Mouse (Mus musculus) kidney, adult 2 months (tissue): ENCODE measurements around the gene 1700001O22Rik. TPM values are rescaled to one million over a fixed set of nuclear protein-coding genes. Genes with fewer than 3 reads are reported as not detected.

Source experiments
- DNase-seq: peaks from one replicate; pipeline ENCODE4 v3.0.0; 2021
- H3K27ac ChIP-seq: fragments of 200-500 bp; 2 replicates; pipeline ENCODE4 v1.5.1; 2012; ENCODE audit warnings: low read depth, low read length, control low read depth, inconsistent platforms; ENCODE audit not compliant: insufficient read depth
- H3K27me3 ChIP-seq: fragments of 200-500 bp; replicated peaks from 2 replicates; pipeline ENCODE4 v1.6.1; 2012; ENCODE audit warnings: mild to moderate bottlenecking, moderate library complexity, low read length, inconsistent platforms; ENCODE audit not compliant: control insufficient read depth, insufficient read depth
- H3K36me3 ChIP-seq: fragments of 200-500 bp; 2 replicates; pipeline ENCODE4 v1.6.1; 2012; ENCODE audit warnings: mild to moderate bottlenecking, moderate library complexity, low read length, inconsistent platforms; ENCODE audit not compliant: control insufficient read depth, insufficient read depth
- H3K4me1 ChIP-seq: fragments of 200-500 bp; 2 replicates; pipeline ENCODE4 v1.6.1; 2011; ENCODE audit warnings: low read length; ENCODE audit not compliant: control insufficient read depth, insufficient read depth
- H3K4me3 ChIP-seq: fragments of 200-500 bp; 2 replicates; pipeline ENCODE4 v1.5.1; 2011; ENCODE audit warnings: mild to moderate bottlenecking, low read depth, low read length, control low read depth; ENCODE audit not compliant: insufficient read depth
- CTCF ChIP-seq: fragments of 200-500 bp; conservative IDR thresholded peaks from 2 replicates; pipeline ENCODE4 v1.5.1; 2011; ENCODE audit warnings: low read depth, mild to moderate bottlenecking, control low read depth, low read length, moderate library complexity, mixed read lengths; ENCODE audit not compliant: insufficient read depth, insufficient read length
- POLR2A ChIP-seq: fragments of 200-500 bp; IDR thresholded peaks from one replicate; pipeline ENCODE4 v1.6.1; 2011; ENCODE audit warnings: low read depth, low read length, control low read depth
- WGBS: fragments of 180-500 bp; shearing (Covaris S2); methylation state at CpG from one replicate; pipeline ENCODE4 v1.1.7; 2018; 5-methylcytosine and 5-hydroxymethylcytosine counted together
- polyA plus RNA-seq: library from polyadenylated mRNA; depleted of rRNA; stranded (reverse); fragments of >200 nt; gene quantifications from 2 replicates; pipeline ENCODE4 v1.2.3, GENCODE M21; 2012

Gene 1700001O22Rik
- polyA plus RNA-seq, 1 experiment = 1.7 TPM

GRCm38 (mm10) chr2:30842615-30843014 is 39.2 kb upstream of the 1700001O22Rik start:
- no peaks in the 10 kb centered on the region for H3K36me3 ChIP-seq
- H3K27ac ChIP-seq = no peak overlapping the region
- DNase-seq = no peak
- no peaks in the 10 kb centered on the region for H3K27me3 ChIP-seq
- no peaks in the 10 kb centered on the region for H3K4me1 ChIP-seq
- WGBS = 46% methylated on average over 10 of the region's 10 CpGs
- no peak overlapping the region for H3K4me3 ChIP-seq
- TF ChIP-seq CTCF (no peak), POLR2A (no peak)

GRCm38 (mm10) chr2:30836238-30836990 is 33.0 kb upstream of the 1700001O22Rik start:
- DNase-seq = no peak
- Histone ChIP-seq H3K4me3 (no peak overlapping the region), H3K27ac (no peak overlapping the region), H3K4me1 (no peaks in the 10 kb centered on the region), H3K36me3 (no peaks in the 10 kb centered on the region), H3K27me3 (no peaks in the 10 kb centered on the region)
- 30% methylated on average over 20 of the region's 21 CpGs for WGBS
- no peak for TF ChIP-seq POLR2A

GRCm38 (mm10) chr2:30834373-30835022 is 31.0 kb upstream of the 1700001O22Rik start, which contains the start of gene Prrx2:
Prrx2 (plus strand) TSS chr2:30834972.
- 62% methylated on average over 9 of the region's 10 CpGs for WGBS
- no peaks in the 10 kb centered on the region for H3K36me3 ChIP-seq
- no peaks in the 10 kb centered on the region for H3K27me3 ChIP-seq
- no peaks in the 10 kb centered on the region for H3K4me1 ChIP-seq
- TF ChIP-seq POLR2A (no peak), CTCF (no peak)
- no peak for DNase-seq
- no peak within 1 kb of the TSS for H3K4me3 ChIP-seq
- H3K27ac ChIP-seq = no peak within 1 kb of the TSS

DNA sequence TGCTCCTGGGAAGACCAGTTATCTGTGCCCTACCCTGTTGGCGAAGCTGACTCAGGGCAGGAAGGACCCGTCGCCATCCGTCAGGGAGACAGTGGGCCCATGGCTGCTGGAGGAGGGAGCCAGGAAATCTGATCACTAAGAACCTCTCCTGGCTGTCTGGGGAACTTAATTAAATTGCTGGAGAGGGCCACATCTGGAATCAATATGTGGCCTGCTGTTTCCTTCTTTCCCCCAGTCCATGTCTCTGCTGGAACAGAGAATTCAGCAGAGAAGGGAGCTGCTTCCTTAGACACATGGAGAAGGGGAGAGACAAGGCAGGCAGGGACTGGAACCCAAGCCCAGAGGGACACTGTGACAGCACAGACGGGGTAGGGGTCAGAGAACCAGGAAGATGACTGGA is 30.2 kb upstream of the 1700001O22Rik start:
- no peak for DNase-seq
- H3K4me1 ChIP-seq = no peaks in the 10 kb centered on the region
- H3K27me3 ChIP-seq = no peaks in the 10 kb centered on the region
- TF ChIP-seq POLR2A (no peak), CTCF (no peak)
- H3K27ac ChIP-seq = no peak overlapping the region
- H3K4me3 ChIP-seq = no peak overlapping the region
- 67% methylated on average over 5 of the region's 5 CpGs for WGBS
- H3K36me3 ChIP-seq = no peaks in the 10 kb centered on the region

DNA sequence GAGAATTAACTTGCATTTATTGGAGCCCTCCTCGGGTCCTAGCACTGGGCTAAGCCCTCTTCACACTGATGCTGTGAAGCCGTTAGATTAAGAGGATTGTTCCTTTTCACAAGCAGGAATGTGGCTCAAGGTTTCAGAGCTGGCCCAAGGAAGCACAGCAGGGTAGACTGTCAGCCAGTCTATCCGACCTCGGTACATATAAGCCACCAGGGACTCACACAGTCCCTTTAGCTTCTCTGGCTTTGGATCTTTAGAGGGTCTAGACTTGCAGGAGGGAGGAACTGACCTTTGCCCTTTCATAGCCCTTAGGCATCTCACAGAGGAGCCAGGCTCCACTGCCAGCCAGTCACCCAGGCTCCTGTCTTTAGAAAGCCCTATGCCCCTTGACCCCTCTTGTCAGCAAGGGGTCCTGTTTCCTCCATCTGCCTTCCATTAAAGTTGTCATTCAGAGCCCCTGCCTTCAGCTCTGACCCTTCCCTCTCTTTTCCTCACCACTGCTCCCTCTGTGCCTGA is 26.9 kb upstream of the 1700001O22Rik start, which contains the start of gene Asb6:
Asb6 (minus strand) TSS at position 51 of the 513 bp plus-strand sequence.
- Histone ChIP-seq H3K27me3 (no peaks in the 10 kb centered on the region), H3K36me3 (no peaks in the 10 kb centered on the region), H3K4me1 (peaks cover 7% of the 10 kb centered on the region; the same call in 1 of the 2 replicates), H3K27ac (no peak within 1 kb of the TSS), H3K4me3 (no peak within 1 kb of the TSS)
- no peak for TF ChIP-seq CTCF
- TF ChIP-seq POLR2A = no peak
- no peak for DNase-seq
- 48% methylated on average over 4 of the region's 4 CpGs for WGBS

DNA sequence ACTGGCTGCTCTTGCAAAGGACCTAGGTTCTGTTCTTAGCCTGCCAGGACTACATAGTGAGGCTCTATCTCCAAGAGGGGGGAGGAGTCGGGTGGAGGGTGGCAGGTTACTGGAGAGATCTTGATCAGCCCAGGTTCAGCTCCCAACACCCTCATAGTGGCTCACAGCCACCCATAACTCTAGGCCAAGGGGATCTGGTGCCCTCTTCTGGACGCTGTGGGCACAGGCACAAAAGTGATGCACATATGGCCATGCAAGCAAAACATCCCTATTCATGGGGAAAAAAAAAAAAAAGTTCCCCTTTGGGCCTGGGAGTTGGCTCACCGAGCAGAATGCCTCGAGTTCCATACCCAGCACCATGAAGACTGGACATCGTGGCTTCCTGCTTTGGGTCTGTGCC is 25.9 kb upstream of the 1700001O22Rik start:
- H3K27ac ChIP-seq = no peak overlapping the region
- WGBS = 43% methylated on average over 5 of the region's 5 CpGs
- H3K36me3 ChIP-seq = no peaks in the 10 kb centered on the region
- H3K4me3 ChIP-seq = no peak overlapping the region
- H3K4me1 ChIP-seq = peaks cover 7% of the 10 kb centered on the region; the same call in 1 of the 2 replicates
- TF ChIP-seq CTCF (peak; percentile 64), POLR2A (no peak)
- no peaks in the 10 kb centered on the region for H3K27me3 ChIP-seq
- DNase-seq = peak; percentile 43

GRCm38 (mm10) chr2:30827749-30828475 is 24.5 kb upstream of the 1700001O22Rik start:
- no peak for TF ChIP-seq POLR2A
- TF ChIP-seq CTCF = peak; percentile 83
- DNase-seq = peak; percentile 96
- H3K27ac ChIP-seq = no peak overlapping the region
- H3K27me3 ChIP-seq = no peaks in the 10 kb centered on the region
- peaks cover 7% of the 10 kb centered on the region; the same call in 1 of the 2 replicates for H3K4me1 ChIP-seq
- H3K36me3 ChIP-seq = no peaks in the 10 kb centered on the region; the same call in 1 of the 2 replicates
- WGBS = under 1% methylated on average over 63 of the region's 63 CpGs
- peak overlapping the region; percentile 70 for H3K4me3 ChIP-seq
